Mouse (Mus musculus): Measurements from ENCODE around the gene Gnmt. TPM values are rescaled to one million over a fixed set of nuclear protein-coding genes. Genes with fewer than 3 reads are reported as not detected.

Gnmt gene
- total and polyA plus RNA-seq, 3 experiments, result 0.62 to 1.6 TPM; not detected in 1

DNA sequence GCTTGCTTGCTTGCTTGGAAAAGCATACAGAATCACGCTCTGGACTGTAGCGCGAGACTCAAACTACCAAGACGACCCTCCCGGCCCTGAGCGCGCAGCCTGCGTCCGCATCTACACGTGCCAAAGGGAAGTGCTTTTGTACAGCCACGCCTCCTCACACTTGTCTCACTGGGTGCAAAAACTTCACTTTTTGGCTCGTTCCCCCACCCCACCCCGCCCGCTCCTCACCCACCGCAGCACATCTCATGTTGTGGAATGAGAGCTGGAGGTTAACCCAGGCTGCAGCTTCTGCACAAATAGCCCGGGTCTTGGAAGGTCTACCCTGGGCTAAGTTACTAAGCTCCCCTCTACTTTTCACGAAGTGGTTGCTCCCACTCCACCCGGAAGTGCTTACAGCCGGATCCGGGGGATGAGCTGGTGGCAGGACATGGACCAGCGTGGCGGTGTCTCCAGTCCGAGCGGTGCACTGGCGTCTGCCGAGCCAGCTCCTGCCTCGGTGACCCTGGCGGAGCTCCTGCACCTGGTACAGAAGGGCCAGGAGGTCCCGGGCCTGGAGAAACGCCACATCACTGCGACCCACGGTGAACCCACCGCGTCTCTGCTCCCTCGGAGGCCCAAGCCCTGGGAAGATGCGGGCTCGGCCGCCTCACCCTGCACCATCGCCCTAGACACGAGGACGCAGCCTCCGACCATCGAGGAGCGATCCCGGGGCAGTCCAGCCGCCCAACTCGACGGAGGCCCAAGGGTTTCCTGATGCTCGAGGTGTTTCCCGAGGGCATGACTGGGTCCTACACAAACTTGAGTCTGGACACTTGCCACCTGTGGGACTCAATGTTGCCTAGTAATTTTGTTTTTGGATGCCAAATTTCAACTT lies 43.7 kb upstream of the Gnmt start, which contains the start of gene 2310039H08Rik (continued):
- TF ChIP-seq JUND (IDR thresholded peaks at IDR 0.05; ENCODE audit: low read depth, low read length) (no peak), ZMIZ1 (IDR thresholded peaks at IDR 0.05; ENCODE audit: low read depth, low read length) (peak; percentile 89), MEF2A (IDR thresholded peaks at IDR 0.05; ENCODE audit: extremely low read depth, insufficient replicate concordance, low read depth, low read length, poor library complexity, severe bottlenecking) (no peak), EP300 (IDR thresholded peaks at IDR 0.05; ENCODE audit: low read depth in 1 of 2, low read length in 2 of 2) (peak in 1 of 2 experiments; percentile 20; a peak in 1 of 4 replicates), RAD21 (IDR thresholded peaks at IDR 0.05; ENCODE audit: low read depth, low read length) (no peak), GATA1 (IDR thresholded peaks at IDR 0.05; ENCODE audit: low read depth, low read length) (no peak), ETS1 (IDR thresholded peaks at IDR 0.05; ENCODE audit: low read depth, low read length) (no peak; the same call in 1 of the 2 replicates), ZKSCAN1 (IDR thresholded peaks at IDR 0.05; ENCODE audit: low read depth, low read length) (no peak), MAZ (IDR thresholded peaks at IDR 0.05; ENCODE audit: low read depth, low read length) (peak; percentile 39; the same call in 1 of the 2 replicates), MYB (IDR thresholded peaks at IDR 0.05; ENCODE audit: low read depth, low read length) (no peak), ZNF384 (IDR thresholded peaks at IDR 0.05; ENCODE audit: low read depth, low read length) (no peak)

GRCm38 (mm10) chr17:46772038-46772403 lies 43.1 kb upstream of the Gnmt start:
- Histone ChIP-seq H3K27me3 (ENCODE audit: control insufficient read depth in 1 of 2, insufficient read depth in 2 of 2, low read length in 2 of 2) (no peaks in the 10 kb centered on the region), H3K4me1 (ENCODE audit: control insufficient read depth in 1 of 2, insufficient read depth in 2 of 2, low read length in 2 of 2) (peaks cover 0 to 7% of the 10 kb centered on the region in 2 experiments; a peak in 1 of 4 replicates), H3K4me3 (ENCODE audit: control insufficient read depth in 1 of 2, insufficient read depth in 1 of 2, low read depth in 2 of 2, low read length in 2 of 2) (peak overlapping the region; percentile 69 to 91), H3K36me3 (ENCODE audit: control insufficient read depth in 1 of 2, insufficient read depth in 2 of 2, low read length in 2 of 2) (no peaks in the 10 kb centered on the region; a peak in 1 of 4 replicates), H3K9ac (ENCODE audit: control insufficient read depth, low read depth, low read length, poor library complexity, severe bottlenecking) (peak overlapping the region; percentile 74), H3K27ac (ENCODE audit: control insufficient read depth, low read depth, low read length) (peak overlapping the region; percentile 80), H3K79me2 (ENCODE audit: control insufficient read depth, insufficient read depth, low read length, poor library complexity) (peaks cover 10% of the 10 kb centered on the region), H3K9me3 (replicated peaks; ENCODE audit: insufficient read depth, low read length) (no peaks in the 10 kb centered on the region)
- peak; percentile 28; the same call in 1 of the 2 replicates for TF ChIP-seq ETS1 (IDR thresholded peaks at IDR 0.05; ENCODE audit: low read depth, low read length)
- TF ChIP-seq RCOR1 (IDR thresholded peaks at IDR 0.05; ENCODE audit: low read depth, low read length), result no peak
- DNase-seq (ENCODE audit: low read depth, low spot score), result no peak

GRCm38 (mm10) chr17:46771616-46772015 lies 42.6 kb upstream of the Gnmt start:
- Histone ChIP-seq H3K27ac (ENCODE audit: control insufficient read depth, low read depth, low read length) (peak overlapping the region; percentile 80), H3K9me3 (replicated peaks; ENCODE audit: insufficient read depth, low read length) (no peaks in the 10 kb centered on the region), H3K4me1 (ENCODE audit: control insufficient read depth in 1 of 2, insufficient read depth in 2 of 2, low read length in 2 of 2) (peaks cover 0 to 7% of the 10 kb centered on the region in 2 experiments; a peak in 1 of 4 replicates)

More at GRCm38 (mm10) chr17:46771616-46772015, 42.6 kb upstream of the Gnmt start:
- Histone ChIP-seq H3K79me2 (ENCODE audit: control insufficient read depth, insufficient read depth, low read length, poor library complexity) (peaks cover 10% of the 10 kb centered on the region), H3K27me3 (ENCODE audit: control insufficient read depth in 1 of 2, insufficient read depth in 2 of 2, low read length in 2 of 2) (no peaks in the 10 kb centered on the region), H3K9ac (ENCODE audit: control insufficient read depth, low read depth, low read length, poor library complexity, severe bottlenecking) (peak overlapping the region; percentile 74), H3K36me3 (ENCODE audit: control insufficient read depth in 1 of 2, insufficient read depth in 2 of 2, low read length in 2 of 2) (no peaks in the 10 kb centered on the region; a peak in 1 of 4 replicates), H3K4me3 (ENCODE audit: control insufficient read depth in 1 of 2, insufficient read depth in 1 of 2, low read depth in 2 of 2, low read length in 2 of 2) (peak overlapping the region; percentile 69 to 91)
- TF ChIP-seq MAX (IDR thresholded peaks at IDR 0.05; ENCODE audit: low read length), result no peak
- no peak for TF ChIP-seq ZC3H11A (IDR thresholded peaks at IDR 0.05; ENCODE audit: low read depth, low read length)
- TF ChIP-seq POLR2AphosphoS5 (IDR thresholded peaks at IDR 0.05; ENCODE audit: borderline replicate concordance, low read depth, low read length), result no peak
- no peak for TF ChIP-seq SIN3A (IDR thresholded peaks at IDR 0.05; ENCODE audit: low read length)
- no peak for TF ChIP-seq CHD2 (IDR thresholded peaks at IDR 0.05; ENCODE audit: low read length)
- TF ChIP-seq CHD1 (IDR thresholded peaks at IDR 0.05; ENCODE audit: low read depth, low read length), result no peak
- TF ChIP-seq ZKSCAN1 (IDR thresholded peaks at IDR 0.05; ENCODE audit: low read depth, low read length), result no peak
- no peak for TF ChIP-seq MYB (IDR thresholded peaks at IDR 0.05; ENCODE audit: low read depth, low read length)
- TF ChIP-seq ELF1 (IDR thresholded peaks at IDR 0.05; ENCODE audit: low read depth, low read length), result no peak
- no peak for TF ChIP-seq TBP (IDR thresholded peaks at IDR 0.05; ENCODE audit: low read depth, low read length)
- TF ChIP-seq MAFK (IDR thresholded peaks at IDR 0.05; ENCODE audit: borderline replicate concordance, low read depth, low read length), result no peak
- no peak for TF ChIP-seq TAL1 (IDR thresholded peaks at IDR 0.05; ENCODE audit: low read length)
- no peak for TF ChIP-seq HCFC1 (IDR thresholded peaks at IDR 0.05; ENCODE audit: low read depth, low read length)
- no peak for TF ChIP-seq E2F4 (IDR thresholded peaks at IDR 0.05; ENCODE audit: borderline replicate concordance, low read depth, low read length)
- TF ChIP-seq RCOR1 (IDR thresholded peaks at IDR 0.05; ENCODE audit: low read depth, low read length), result no peak
- DNase-seq (ENCODE audit: low read depth, low spot score), result no peak
